Mouse (Mus musculus) G1E (cell line): ENCODE measurements around the gene Zfp648.

Source experiments
- CTCF ChIP-seq: IDR thresholded peaks from 2 replicates; pipeline ENCODE4 v1.5.1; 2012; ENCODE audit warnings: low read depth, low read length, inconsistent platforms, mixed read lengths
- GATA1 ChIP-seq: IDR thresholded peaks from 2 replicates; pipeline ENCODE4 v1.6.1; 2012; ENCODE audit warnings: borderline replicate concordance, low read length, inconsistent platforms, mixed read lengths
- POLR2AphosphoS5 ChIP-seq: IDR thresholded peaks from 2 replicates; pipeline ENCODE4 v1.6.1; 2012; ENCODE audit warnings: low read depth, low read length, inconsistent platforms; ENCODE audit not compliant: insufficient replicate concordance

DNA sequence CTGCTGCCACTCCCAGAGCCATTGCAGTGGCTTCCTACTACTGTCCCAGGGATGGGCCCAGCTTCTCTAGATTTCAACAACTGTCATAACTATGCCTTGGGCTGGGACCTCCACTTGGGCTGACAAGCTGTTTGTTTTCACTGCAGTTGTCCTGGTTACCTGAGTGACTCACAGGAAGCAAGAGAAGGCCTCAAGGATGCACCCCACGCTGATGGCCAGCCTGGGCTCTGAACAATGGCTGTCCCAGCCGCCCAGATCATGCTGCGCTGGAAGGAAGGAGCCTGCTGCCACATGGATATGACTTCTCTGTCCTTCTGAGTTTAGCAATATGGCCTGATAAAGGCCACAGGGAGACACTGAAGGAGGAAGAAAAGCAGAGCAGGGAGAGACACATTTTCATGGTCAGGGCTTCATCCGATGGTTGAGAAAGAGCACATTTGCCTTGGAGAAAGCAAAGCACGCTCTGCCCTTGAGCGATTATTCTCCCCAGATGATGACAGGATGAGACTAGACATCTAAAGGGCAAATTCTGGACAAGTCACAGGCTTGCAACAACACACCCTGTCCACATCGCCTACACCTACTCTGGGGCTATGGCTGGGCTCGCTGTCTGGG is 22.3 kb upstream of the Zfp648 start:
- no peak for TF ChIP-seq CTCF
- TF ChIP-seq GATA1 = no peak
- TF ChIP-seq POLR2AphosphoS5 = no peak
